Mouse (Mus musculus) forebrain, embryonic 16.5 days (tissue): ENCODE measurements around the gene Ptpre. TPM values are rescaled to one million over a fixed set of nuclear protein-coding genes. Genes with fewer than 3 reads are reported as not detected.
"Not testable (repeated sequence)": the region's sequence is repeated elsewhere in the genome, so short reads cannot be mapped to it uniquely, and the experiment has no call there.

Experiments used
- ATAC-seq: fragments of 200-750 bp; cut with Nextera tagmentation; 2 replicates; pipeline ENCODE4 v1.8.0; 2017; ENCODE audit warnings: mild to moderate bottlenecking, moderate library complexity
- H3K27ac ChIP-seq: fragments of 300-500 bp; sonication (generic); 2 replicates; pipeline ENCODE4 v1.5.1; 2014; ENCODE audit warnings: low read length, control low read depth
- H3K27me3 ChIP-seq: fragments of 300-500 bp; sonication (generic); replicated peaks from 2 replicates; pipeline ENCODE4 v1.6.1; 2014; ENCODE audit warnings: low read length; ENCODE audit not compliant: control insufficient read depth, insufficient read depth
- H3K36me3 ChIP-seq: fragments of 300-500 bp; sonication (generic); 2 replicates; pipeline ENCODE4 v1.6.1; 2014; ENCODE audit not compliant: control insufficient read depth, insufficient read depth
- H3K4me1 ChIP-seq: fragments of 300-500 bp; sonication (generic); replicated peaks from 2 replicates; pipeline ENCODE4 v1.6.1; 2014; ENCODE audit warnings: low read length; ENCODE audit not compliant: control insufficient read depth, insufficient read depth
- H3K4me2 ChIP-seq: fragments of 300-500 bp; sonication (generic); 2 replicates; pipeline ENCODE4 v1.6.1; 2014; ENCODE audit warnings: mild to moderate bottlenecking, low read length, control low read depth
- H3K4me3 ChIP-seq: fragments of 300-500 bp; sonication (generic); replicated peaks from 2 replicates; pipeline ENCODE4 v1.5.1; 2014; ENCODE audit warnings: mild to moderate bottlenecking, low read length, control low read depth
- H3K9ac ChIP-seq: fragments of 300-500 bp; sonication (generic); replicated peaks from 2 replicates; pipeline ENCODE4 v1.6.1; 2014; ENCODE audit warnings: low read depth, low read length, control low read depth
- H3K9me3 ChIP-seq: fragments of 300-500 bp; sonication (generic); 2 replicates; pipeline ENCODE4 v1.6.1; 2016; ENCODE audit warnings: low read length; ENCODE audit not compliant: control insufficient read depth
- WGBS: fragments of 180-500 bp; shearing (Covaris S2); extraction: QIAGEN DNeasy Blood & Tissue Kit; methylation state at CpG from one replicate; pipeline ENCODE4 v1.1.7; 2014; 5-methylcytosine and 5-hydroxymethylcytosine counted together
- polyA plus RNA-seq: library from polyadenylated mRNA; unstranded; fragments of >200 nt; fragmentation: Nextera tagmentation; extraction: Ambion mirVana; gene quantifications from 2 replicates; pipeline ENCODE4 v1.2.1, GENCODE M21; 2015

The Ptpre gene
- polyA plus RNA-seq, 1 experiment from 2014 or later, result 4.5 TPM

DNA sequence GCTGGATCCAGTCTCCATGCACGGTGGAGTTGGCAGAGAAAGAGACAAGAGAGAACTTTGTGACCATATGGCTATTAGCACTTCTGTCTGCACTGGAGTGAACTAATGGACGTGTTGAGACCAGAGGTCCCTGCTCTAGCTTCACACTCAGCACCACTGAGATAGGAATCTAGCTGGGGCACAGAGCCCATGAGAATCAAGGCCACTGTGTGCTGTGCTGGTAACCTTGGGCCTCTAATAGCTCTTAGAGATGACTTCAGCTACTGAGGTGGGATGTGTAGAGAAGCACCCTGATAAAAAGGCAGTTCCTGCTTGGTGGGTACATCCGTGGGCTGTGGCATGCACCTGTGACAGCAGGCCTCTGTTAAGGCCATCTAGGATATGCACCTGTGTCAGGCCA lies 136.3 kb downstream of the Ptpre start:
- H3K27me3 ChIP-seq, result no peaks in the 10 kb centered on the region
- H3K9ac ChIP-seq, result no peak overlapping the region
- H3K9me3 ChIP-seq, result no peaks in the 10 kb centered on the region
- 47% methylated on average over 3 of the region's 3 CpGs for whole genome bisulfite sequencing
- no peak for ATAC-seq
- no peaks in the 10 kb centered on the region for H3K36me3 ChIP-seq
- peaks cover 6% of the 10 kb centered on the region; the same call in 1 of the 2 replicates for H3K4me1 ChIP-seq
- H3K27ac ChIP-seq, result no peak overlapping the region
- no peak overlapping the region for H3K4me3 ChIP-seq
- H3K4me2 ChIP-seq, result no peak overlapping the region

DNA sequence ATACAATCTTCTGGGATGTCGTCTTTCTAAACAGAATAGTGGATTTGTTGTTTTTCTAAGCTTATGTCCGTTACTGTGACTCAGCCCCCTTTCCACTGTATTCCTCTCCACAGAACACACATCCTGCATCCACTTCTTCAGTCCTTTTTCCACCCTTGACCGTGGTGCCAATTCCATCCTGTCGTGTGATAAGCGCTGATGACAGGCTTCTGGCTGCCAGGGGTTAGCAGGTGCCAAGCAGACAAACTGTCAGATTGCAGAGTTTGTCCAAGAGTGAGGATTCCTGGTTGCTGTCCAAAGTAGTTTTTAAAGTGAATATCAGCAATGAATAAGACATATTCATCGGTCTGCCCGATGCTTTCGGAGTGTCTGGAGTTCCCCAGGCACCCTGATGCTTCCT lies 139.4 kb downstream of the Ptpre start:
- peaks cover 6% of the 10 kb centered on the region; the same call in 1 of the 2 replicates for H3K4me1 ChIP-seq
- no peaks in the 10 kb centered on the region for H3K9me3 ChIP-seq
- ATAC-seq, result no peak
- H3K4me2 ChIP-seq, result no peak overlapping the region
- no peaks in the 10 kb centered on the region for H3K27me3 ChIP-seq
- no peaks in the 10 kb centered on the region for H3K36me3 ChIP-seq
- WGBS, result 65% methylated on average over 8 of the region's 8 CpGs
- H3K27ac ChIP-seq, result no peak overlapping the region
- H3K9ac ChIP-seq, result no peak overlapping the region
- no peak overlapping the region for H3K4me3 ChIP-seq

- no peak for ATAC-seq
- Histone ChIP-seq H3K4me3 (no peak overlapping the region), H3K27me3 (no peaks in the 10 kb centered on the region), H3K27ac (no peak overlapping the region), H3K9ac (no peak overlapping the region), H3K9me3 (no peaks in the 10 kb centered on the region), H3K4me2 (no peak overlapping the region), H3K4me1 (peaks cover 6% of the 10 kb centered on the region; the same call in 1 of the 2 replicates), H3K36me3 (no peaks in the 10 kb centered on the region)
- WGBS, result 72% methylated on average over 5 of the region's 5 CpGs
These were observed 143.1 kb downstream of the Ptpre start for GRCm38 (mm10) chr7:135680334-135680733.

- not testable (repeated sequence) for H3K4me1 ChIP-seq, H3K4me2 ChIP-seq, H3K9ac ChIP-seq, H3K36me3 ChIP-seq, H3K27me3 ChIP-seq, H3K27ac ChIP-seq, H3K9me3 ChIP-seq, ATAC-seq, H3K4me3 ChIP-seq
- 64% methylated on average over 4 of the region's 4 CpGs for WGBS
These were observed 146.8 kb downstream of the Ptpre start for GRCm38 (mm10) chr7:135684098-135684497.

DNA sequence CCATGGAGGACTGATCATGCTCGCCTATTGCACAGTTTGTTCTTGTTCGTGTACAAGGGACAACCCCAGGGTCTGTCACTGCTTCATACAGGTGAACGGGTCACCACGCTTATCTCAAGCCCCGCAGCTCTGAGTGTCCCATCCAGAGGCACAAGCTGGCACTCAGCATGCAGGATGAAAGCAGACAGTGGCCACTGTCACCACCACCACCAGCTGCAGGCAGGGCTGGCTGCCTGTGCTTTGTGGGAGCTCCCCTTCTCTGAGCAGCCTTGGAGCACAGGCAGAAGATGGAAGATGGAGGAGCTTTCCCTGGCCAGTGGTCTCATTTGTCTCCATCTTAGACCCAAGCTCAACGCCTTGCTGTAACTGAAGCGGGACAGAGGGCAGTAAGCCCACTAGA lies 147.7 kb downstream of the Ptpre start:
- no peaks in the 10 kb centered on the region for H3K27me3 ChIP-seq
- H3K4me3 ChIP-seq, result no peak overlapping the region
- no peaks in the 10 kb centered on the region for H3K9me3 ChIP-seq
- H3K27ac ChIP-seq, result no peak overlapping the region
- 0 out of 2 replicates have a peak, but pooled peaks cover 3% of the 10 kb centered on the region for H3K36me3 ChIP-seq
- WGBS, result 90% methylated on average over 7 of the region's 7 CpGs
- no peak overlapping the region for H3K4me2 ChIP-seq
- ATAC-seq, result no peak
- H3K9ac ChIP-seq, result no peak overlapping the region
- no peaks in the 10 kb centered on the region for H3K4me1 ChIP-seq

GRCm38 (mm10) chr7:135689396-135689795 lies 152.1 kb downstream of the Ptpre start:
- Histone ChIP-seq H3K9ac (no peak overlapping the region), H3K36me3 (0 out of 2 replicates have a peak, but pooled peaks cover 3% of the 10 kb centered on the region), H3K27me3 (no peaks in the 10 kb centered on the region), H3K27ac (no peak overlapping the region), H3K4me1 (no peaks in the 10 kb centered on the region), H3K9me3 (no peaks in the 10 kb centered on the region), H3K4me2 (no peak overlapping the region), H3K4me3 (no peak overlapping the region)
- ATAC-seq, result no peak
- 92% methylated on average over 7 of the region's 7 CpGs for WGBS

DNA sequence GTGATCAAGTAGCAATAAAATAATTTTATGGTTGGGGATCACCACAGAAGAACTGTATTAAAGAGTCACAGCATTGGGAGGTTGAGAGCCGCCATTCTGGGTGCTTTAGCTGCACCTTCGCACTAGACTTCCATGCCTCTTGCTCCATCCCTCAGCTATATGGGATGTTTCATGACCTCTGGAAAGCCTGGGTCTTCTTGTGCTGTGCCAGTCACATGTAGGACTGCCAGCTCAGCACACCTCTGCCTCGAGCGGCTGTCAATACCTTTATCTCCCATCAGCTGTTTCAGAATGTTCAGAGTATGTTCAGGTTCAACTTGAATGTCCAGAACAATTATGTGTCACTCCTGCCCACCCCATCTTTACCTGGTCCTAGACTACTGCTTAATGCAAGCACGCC lies 154.7 kb downstream of the Ptpre start:
- 0 out of 2 replicates have a peak, but pooled peaks cover 3% of the 10 kb centered on the region for H3K36me3 ChIP-seq
- 96% methylated on average over 5 of the region's 5 CpGs for WGBS
- ATAC-seq, result no peak

GRCm38 (mm10) chr7:135694130-135694529 lies 156.8 kb downstream of the Ptpre start:
- H3K4me2 ChIP-seq, result no peak overlapping the region

More for the DNA sequence above, 154.7 kb downstream of the Ptpre start:
- H3K4me1 ChIP-seq, result no peaks in the 10 kb centered on the region
- H3K9ac ChIP-seq, result no peak overlapping the region
- no peaks in the 10 kb centered on the region for H3K27me3 ChIP-seq
- H3K4me2 ChIP-seq, result no peak overlapping the region
- no peaks in the 10 kb centered on the region for H3K9me3 ChIP-seq
- no peak overlapping the region for H3K27ac ChIP-seq
- no peak overlapping the region for H3K4me3 ChIP-seq

DNA sequence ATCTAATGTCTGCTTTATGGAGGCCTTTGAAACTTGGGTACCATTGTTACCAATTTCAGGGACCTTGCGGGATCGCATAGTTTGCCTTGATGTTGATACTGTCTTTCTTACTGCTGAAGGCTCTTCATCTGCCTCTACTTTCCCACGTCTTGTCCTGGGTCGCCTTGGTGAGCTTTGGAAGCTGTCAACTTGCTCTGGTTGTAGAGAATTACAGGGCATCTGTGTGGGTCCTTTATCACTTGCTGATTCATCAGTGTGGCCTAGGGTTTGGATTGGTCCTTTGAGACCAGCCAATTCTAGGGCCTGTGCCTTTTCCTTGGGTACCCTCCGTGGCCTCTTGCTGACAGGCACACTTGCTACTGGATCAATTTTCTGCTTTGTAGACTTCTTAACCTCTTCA lies 157.5 kb downstream of the Ptpre start:
- H3K36me3 ChIP-seq, result no peaks in the 10 kb centered on the region
- H3K9ac ChIP-seq, result no peak overlapping the region
- no peaks in the 10 kb centered on the region for H3K4me1 ChIP-seq
- no peaks in the 10 kb centered on the region for H3K9me3 ChIP-seq
- no peak overlapping the region for H3K4me2 ChIP-seq
- 94% methylated on average over 5 of the region's 5 CpGs for WGBS
- no peak overlapping the region for H3K27ac ChIP-seq
- no peak for ATAC-seq
- no peaks in the 10 kb centered on the region for H3K27me3 ChIP-seq
- no peak overlapping the region for H3K4me3 ChIP-seq

More at GRCm38 (mm10) chr7:135694130-135694529, 156.8 kb downstream of the Ptpre start:
- no peaks in the 10 kb centered on the region for H3K4me1 ChIP-seq
- WGBS, result 94% methylated on average over 4 of the region's 4 CpGs
- H3K4me3 ChIP-seq, result no peak overlapping the region
- ATAC-seq, result no peak
- no peak overlapping the region for H3K27ac ChIP-seq
- no peak overlapping the region for H3K9ac ChIP-seq
- H3K27me3 ChIP-seq, result no peaks in the 10 kb centered on the region
- H3K9me3 ChIP-seq, result no peaks in the 10 kb centered on the region
- H3K36me3 ChIP-seq, result no peaks in the 10 kb centered on the region

GRCm38 (mm10) chr7:135696127-135696526 lies 158.8 kb downstream of the Ptpre start:
- no peak for ATAC-seq
- Histone ChIP-seq H3K9ac (no peak overlapping the region), H3K4me3 (no peak overlapping the region), H3K9me3 (no peaks in the 10 kb centered on the region), H3K27ac (no peak overlapping the region), H3K36me3 (no peaks in the 10 kb centered on the region), H3K4me2 (no peak overlapping the region), H3K27me3 (no peaks in the 10 kb centered on the region), H3K4me1 (no peaks in the 10 kb centered on the region)
- WGBS, result 84% methylated on average over 4 of the region's 4 CpGs
